Mouse (Mus musculus): ENCODE measurements at regions not wholly inside any gene's neighbourhood (a gene's known extent, or its start where the extent isn't known, plus 50 kb on each side); places are given as distances from the start of the nearest gene placed in this dataset.

DNA sequence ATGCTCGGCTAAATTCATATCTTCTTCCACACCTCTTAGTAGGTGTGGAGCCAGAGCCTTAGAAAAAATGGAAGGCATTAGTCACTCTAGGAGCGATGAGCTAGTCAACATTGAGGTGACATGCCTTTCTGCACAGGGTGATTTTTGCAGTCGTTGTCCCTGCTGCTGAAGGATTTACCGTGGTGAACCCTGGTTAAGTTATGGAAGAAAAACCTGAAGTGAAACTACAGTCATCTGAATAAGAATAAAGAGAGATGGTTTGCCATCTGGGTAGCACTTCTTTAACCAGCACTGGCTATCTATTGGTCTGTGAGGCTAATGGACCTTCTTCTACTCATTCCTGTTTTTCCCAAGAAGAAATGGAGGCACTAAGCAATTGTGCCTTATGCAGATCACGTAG lies 198.1 kb upstream of the Tle4 start:
- no peak for DNase-seq (ENCODE audit: low read depth, low spot score)

DNA sequence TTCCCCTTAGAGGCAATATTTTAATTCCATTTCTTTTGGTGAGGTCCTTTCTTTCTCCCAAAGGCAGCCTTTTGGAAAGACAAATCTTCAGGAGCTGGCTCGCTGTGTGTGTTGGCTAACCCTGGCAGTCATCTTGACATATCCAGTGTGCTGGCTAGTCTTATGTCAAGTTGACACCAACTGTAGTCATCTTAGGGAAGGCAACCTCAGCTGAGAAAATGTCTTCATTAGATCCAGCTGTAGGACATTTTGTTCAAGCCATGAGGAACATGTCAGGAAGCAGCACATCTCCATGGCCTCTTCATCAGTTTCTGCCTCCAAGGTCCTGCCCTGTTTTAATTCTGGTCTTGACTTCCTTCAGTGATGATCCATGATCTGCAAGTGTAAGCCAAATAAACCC lies 192.1 kb upstream of the Tle4 start:
- no peak for DNase-seq (ENCODE audit: low read depth, low spot score)

- DNase-seq (ENCODE audit: low read depth, low spot score), result no peak
These were observed 190.8 kb upstream of the Tle4 start for GRCm38 (mm10) chr19:14788630-14789029.

- no peak for DNase-seq (ENCODE audit: low read depth, low spot score)
These were observed 189.0 kb upstream of the Tle4 start for GRCm38 (mm10) chr19:14786868-14787267.

GRCm38 (mm10) chr19:14785661-14786060 lies 187.8 kb upstream of the Tle4 start:
- no peak for DNase-seq (ENCODE audit: low read depth, low spot score)

DNA sequence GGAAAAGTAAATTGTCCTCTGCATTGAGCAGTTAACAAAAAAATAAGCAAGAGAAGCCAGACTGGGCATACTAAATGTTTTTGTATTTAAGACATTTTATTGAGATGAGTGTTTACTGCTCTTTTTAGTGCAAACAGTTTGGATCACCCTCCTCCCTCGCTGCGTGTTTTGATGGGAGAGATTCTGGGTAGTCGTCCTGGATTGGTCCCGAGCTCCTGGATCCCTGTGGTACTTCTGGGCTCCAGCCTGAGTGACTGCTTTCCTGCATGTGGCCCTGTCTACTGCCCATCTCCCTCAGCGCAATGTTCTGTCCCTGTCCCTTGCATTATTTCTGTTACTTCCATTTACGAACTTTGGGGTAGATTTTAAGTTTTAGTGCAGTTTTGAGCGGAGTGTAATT lies 179.9 kb upstream of the Tle4 start:
- no peak for DNase-seq (ENCODE audit: low read depth, low spot score)

DNA sequence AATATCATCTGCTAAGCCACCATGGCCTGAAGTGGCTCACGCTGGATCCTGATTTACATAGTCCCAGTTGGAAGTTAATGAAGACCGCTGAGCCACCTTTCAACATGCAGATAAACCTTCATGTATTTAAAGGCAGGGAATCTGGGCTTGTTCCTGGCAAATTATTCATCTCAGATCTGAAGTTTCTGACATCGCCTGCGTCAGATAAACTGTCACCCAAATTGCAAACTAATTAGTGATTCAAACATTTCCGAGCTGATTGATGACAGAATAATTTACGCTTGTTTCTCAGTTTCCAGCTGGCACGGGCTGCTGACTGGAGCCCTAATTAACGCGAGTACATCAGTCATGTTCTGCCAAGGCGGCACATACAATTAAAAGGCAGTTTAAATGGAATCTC lies 179.3 kb upstream of the Tle4 start:
- no peak for DNase-seq (ENCODE audit: low read depth, low spot score)

DNA sequence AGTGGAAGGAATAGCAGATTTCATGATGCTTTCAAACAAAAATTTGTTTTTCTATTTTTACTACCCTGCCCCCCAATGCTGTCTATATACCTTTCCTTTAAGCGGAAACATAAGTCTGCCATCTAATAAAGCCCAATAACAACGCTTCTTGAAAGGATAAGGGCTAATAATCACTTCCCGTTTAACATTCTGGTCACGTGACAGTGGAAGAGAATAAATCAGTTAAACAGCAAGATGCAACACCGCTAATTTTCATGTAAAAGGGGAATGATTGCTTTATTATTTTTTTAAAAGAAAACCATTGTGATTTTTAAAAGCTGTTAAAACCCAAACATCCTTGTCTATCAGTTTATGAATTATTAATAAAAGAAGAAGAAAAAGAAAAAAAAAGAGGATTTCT lies 178.9 kb upstream of the Tle4 start:
- no peak for DNase-seq (ENCODE audit: low read depth, low spot score)

GRCm38 (mm10) chr19:14772794-14773193 lies 174.9 kb upstream of the Tle4 start:
- no peak for DNase-seq (ENCODE audit: low read depth, low spot score)

- DNase-seq (ENCODE audit: low read depth, low spot score), result no peak
These were observed 154.8 kb upstream of the Tle4 start for GRCm38 (mm10) chr19:14752646-14753045.

- DNase-seq (ENCODE audit: low read depth, low spot score), result no peak
These were observed 144.5 kb upstream of the Tle4 start for GRCm38 (mm10) chr19:14742361-14742760.

GRCm38 (mm10) chr19:14740936-14741335 lies 143.1 kb upstream of the Tle4 start:
- DNase-seq (ENCODE audit: low read depth, low spot score), result no peak

DNA sequence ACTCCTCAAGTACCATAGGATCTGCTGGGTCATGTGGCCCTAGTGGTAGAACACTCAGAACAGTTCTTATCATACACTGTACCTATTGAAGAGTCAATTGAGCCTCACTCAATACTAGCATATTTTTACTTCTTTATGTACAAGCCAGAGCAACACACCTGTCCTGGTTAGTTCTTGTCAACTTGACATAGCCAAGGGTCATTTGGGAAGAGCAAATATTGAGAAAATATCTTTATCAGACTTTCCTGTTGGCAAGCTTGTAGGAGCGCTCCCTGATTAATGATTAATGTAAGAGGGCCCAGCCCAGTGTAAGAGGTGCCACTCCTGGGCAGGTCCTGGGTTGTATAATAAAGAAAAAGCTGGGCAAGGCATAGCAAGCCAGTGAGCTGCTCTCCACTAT lies 142.3 kb upstream of the Tle4 start:
- DNase-seq (ENCODE audit: low read depth, low spot score), result no peak

GRCm38 (mm10) chr19:14736514-14736913 lies 138.7 kb upstream of the Tle4 start:
- DNase-seq (ENCODE audit: low read depth, low spot score), result no peak

- no peak for DNase-seq (ENCODE audit: low read depth, low spot score)
These were observed 127.5 kb upstream of the Tle4 start for GRCm38 (mm10) chr19:14725329-14725728.

DNA sequence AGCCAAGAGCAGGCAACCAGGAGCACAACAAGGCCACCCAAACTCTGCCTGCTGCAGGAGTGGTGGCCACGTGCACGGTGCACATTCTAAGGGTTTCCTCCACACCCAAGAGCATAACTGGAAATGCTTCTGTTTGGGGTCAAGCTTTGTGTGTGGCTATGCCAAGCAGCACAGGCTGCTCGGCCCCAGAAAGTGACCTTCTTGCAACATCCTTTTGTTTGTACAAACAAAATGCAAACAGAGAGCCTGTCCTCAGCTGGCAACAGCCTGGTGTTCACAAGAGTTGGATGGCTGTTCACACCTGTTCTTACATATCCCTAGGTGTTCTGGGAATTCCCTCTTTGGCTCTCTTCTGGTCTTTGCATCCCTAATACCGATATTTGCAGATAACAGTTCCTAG lies 126.8 kb upstream of the Tle4 start:
- no peak for DNase-seq (ENCODE audit: low read depth, low spot score)

- no peak for DNase-seq (ENCODE audit: low read depth, low spot score)
These were observed 107.9 kb upstream of the Tle4 start for GRCm38 (mm10) chr19:14705791-14706190.

- DNase-seq (ENCODE audit: low read depth, low spot score), result no peak
These were observed 103.3 kb upstream of the Tle4 start for GRCm38 (mm10) chr19:14701116-14701515.

DNA sequence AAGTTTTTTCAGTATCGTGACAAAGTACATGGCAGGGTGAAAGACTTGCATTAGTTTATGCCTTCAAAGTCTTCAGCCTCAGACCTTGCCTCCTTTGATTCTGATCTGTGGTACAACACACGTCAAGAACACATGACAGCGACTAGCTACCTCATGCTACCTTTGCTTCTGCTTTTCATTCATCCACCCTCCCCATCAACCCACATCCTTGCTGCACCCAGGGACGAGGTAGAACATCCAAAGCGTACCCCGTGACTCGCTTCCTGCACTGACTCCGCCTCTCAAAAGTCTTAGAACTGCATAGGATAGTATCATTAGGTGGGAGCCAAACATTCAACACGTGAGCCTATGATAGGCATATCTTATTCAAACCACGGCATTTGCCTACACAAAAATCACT lies 97.5 kb upstream of the Tle4 start:
- no peak for DNase-seq (ENCODE audit: low read depth, low spot score)

DNA sequence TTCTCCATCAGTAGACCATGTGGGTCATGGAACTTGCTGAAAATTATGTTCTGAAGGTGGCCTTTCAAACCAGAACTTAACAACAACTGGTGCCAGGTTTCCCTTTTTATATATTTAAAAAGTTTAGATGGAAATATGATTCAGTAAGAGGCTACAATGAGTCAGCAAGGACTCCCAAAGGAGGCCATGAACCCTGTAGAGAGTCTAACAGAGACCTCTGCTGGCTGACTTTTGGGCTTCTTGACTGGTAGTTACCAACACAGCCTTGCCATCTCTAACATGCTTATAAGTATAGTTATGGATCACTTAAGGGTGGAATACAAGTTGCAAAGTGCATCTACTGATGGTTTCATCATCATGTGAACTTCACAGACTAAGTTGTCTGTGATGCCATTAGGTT lies 94.3 kb upstream of the Tle4 start:
- DNase-seq (ENCODE audit: low read depth, low spot score), result peak; percentile 55

GRCm38 (mm10) chr19:14685628-14686027 lies 87.8 kb upstream of the Tle4 start:
- DNase-seq (ENCODE audit: low read depth, low spot score), result no peak

DNA sequence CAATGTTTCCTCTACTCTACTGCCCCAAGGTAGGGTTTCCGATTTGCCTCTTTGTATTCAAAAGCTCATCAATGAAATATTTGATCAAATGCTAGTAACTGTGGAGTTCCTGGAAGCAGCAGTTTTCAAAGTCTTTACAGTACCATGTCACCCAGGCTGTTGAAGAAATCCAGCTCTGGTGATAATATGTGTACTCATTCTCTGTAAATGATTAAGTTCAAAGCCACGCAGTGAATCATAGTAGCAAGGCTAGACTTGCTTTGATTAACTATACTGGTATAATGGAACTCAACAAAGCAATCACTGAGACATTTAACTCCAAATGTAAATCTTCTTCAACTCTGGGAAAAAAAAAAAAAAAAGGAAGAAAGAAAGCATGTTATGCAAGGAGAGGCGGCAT lies 86.8 kb upstream of the Tle4 start:
- DNase-seq (ENCODE audit: low read depth, low spot score), result no peak

DNA sequence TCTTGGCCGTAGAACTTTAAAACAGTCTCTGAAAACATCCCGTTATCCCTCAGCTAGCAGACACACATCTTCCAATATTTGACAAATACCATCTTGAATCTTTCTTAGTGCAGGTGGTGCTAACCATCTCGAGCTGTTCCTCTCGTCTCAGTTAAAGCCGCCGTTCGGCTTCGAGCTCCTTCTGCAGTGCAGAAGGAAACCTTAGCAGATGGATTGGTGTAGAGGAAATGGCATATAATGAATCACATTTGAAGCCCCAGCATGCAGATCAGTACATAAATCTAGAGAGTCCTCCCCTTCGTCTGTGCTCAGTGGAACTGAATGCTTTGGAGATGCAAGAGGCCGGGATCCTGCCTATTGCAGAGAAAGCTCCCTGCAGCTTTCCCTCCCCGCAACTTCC lies 83.5 kb upstream of the Tle4 start:
- no peak for DNase-seq (ENCODE audit: low read depth, low spot score)

DNA sequence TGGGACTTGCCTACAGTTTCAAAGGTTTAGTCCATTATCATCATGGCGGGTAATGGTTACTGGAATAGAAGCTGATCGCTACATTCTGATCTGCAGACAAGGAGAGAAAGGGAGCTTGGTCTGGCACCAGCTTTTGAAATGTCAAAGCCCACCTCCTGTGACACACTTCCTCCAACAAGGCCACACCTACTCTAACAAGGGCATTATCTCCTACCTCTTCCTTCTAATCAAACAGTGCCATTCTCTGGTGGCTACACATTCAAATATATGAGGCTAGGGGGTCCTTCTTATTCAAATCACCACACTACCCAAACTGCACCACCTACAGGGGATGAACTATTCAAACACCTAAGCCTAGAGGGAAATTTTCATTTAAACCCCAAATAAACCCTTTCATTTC lies 81.9 kb upstream of the Tle4 start:
- DNase-seq (ENCODE audit: low read depth, low spot score), result no peak

- DNase-seq (ENCODE audit: low read depth, low spot score), result no peak
These were observed 80.7 kb upstream of the Tle4 start for GRCm38 (mm10) chr19:14678584-14678983.
